Mouse (Mus musculus): ENCODE results near the gene Rnf167. TPM values are rescaled to one million over a fixed set of nuclear protein-coding genes. Genes with fewer than 3 reads are reported as not detected.

Gene Rnf167
- total RNA-seq, 1 experiment from 2014 or later = 69.6 TPM

GRCm38 (mm10) chr11:70637764-70638163 lies 9.3 kb upstream of the Rnf167 start:
- no peak for DNase-seq

- DNase-seq = no peak
Observed at GRCm38 (mm10) chr11:70638293-70638692, 8.7 kb upstream of the Rnf167 start.

GRCm38 (mm10) chr11:70638714-70639278 lies 8.2 kb upstream of the Rnf167 start, which contains the start of gene Gp1ba:
Gene Gp1ba (plus strand): TSS chr11:70639122.
- DNase-seq = no peak

GRCm38 (mm10) chr11:70639976-70640375 lies 7.1 kb upstream of the Rnf167 start:
- DNase-seq = no peak

GRCm38 (mm10) chr11:70641241-70641640 lies 5.8 kb upstream of the Rnf167 start:
- DNase-seq = no peak

GRCm38 (mm10) chr11:70643051-70643450 lies 4.0 kb upstream of the Rnf167 start:
- no peak for DNase-seq

- no peak for DNase-seq
Observed at GRCm38 (mm10) chr11:70644564-70645103, 2.4 kb upstream of the Rnf167 start.

- DNase-seq = no peak
Observed at GRCm38 (mm10) chr11:70645461-70646258, 1.4 kb upstream of the Rnf167 start.

- no peak for DNase-seq
Observed at GRCm38 (mm10) chr11:70646259-70646555, 828 bp upstream of the Rnf167 start.

- peak; percentile 64 for DNase-seq
Observed at GRCm38 (mm10) chr11:70647716-70648420, 833 bp downstream of the Rnf167 start.

GRCm38 (mm10) chr11:70648512-70648911 lies 1.5 kb downstream of the Rnf167 start:
- DNase-seq = no peak

GRCm38 (mm10) chr11:70649185-70649734 lies 2.2 kb downstream of the Rnf167 start:
- no peak for DNase-seq

- DNase-seq = peak; percentile 26
Observed at GRCm38 (mm10) chr11:70650322-70651175, 3.5 kb downstream of the Rnf167 start.

- peak; percentile 63 for DNase-seq
Observed at GRCm38 (mm10) chr11:70651391-70651790, 4.4 kb downstream of the Rnf167 start.

- DNase-seq = peak; percentile 59
Observed at GRCm38 (mm10) chr11:70652029-70652883, 5.2 kb downstream of the Rnf167 start.

GRCm38 (mm10) chr11:70652884-70653344 lies 5.9 kb downstream of the Rnf167 start:
- DNase-seq = no peak

- peak; percentile 85 for DNase-seq
Observed at GRCm38 (mm10) chr11:70653345-70654197, 6.5 kb downstream of the Rnf167 start.

GRCm38 (mm10) chr11:70654198-70654922 lies 7.3 kb downstream of the Rnf167 start, which contains the start of gene Pfn1:
Gene Pfn1 (minus strand): TSS chr11:70654644.
- peak; percentile 90 for DNase-seq

All from adrenal gland, postnatal 14 days (tissue).